Mouse (Mus musculus): ENCODE data around the gene Tomm40l.

- TF ChIP-seq CTCF (IDR thresholded peaks at IDR 0.05; ENCODE audit: insufficient read depth, low read depth, low read length) (no peak), POLR2A (IDR thresholded peaks at IDR 0.05; ENCODE audit: insufficient read depth, low read depth, low read length) (no peak)
These were observed 9.5 kb upstream of the Tomm40l start for GRCm38 (mm10) chr1:171231844-171232243.
